Mouse (Mus musculus) spleen, postnatal 10 days (tissue): Measurements from ENCODE around the gene Arhgef33.
"Not testable (repeated sequence)": the region's sequence is repeated elsewhere in the genome, so short reads cannot be mapped to it uniquely, and the experiment has no call there.

Source experiments
- DNase-seq, 2 experiments: peaks; one replicate each; pipeline ENCODE4 v3.0.0; 2021 to 2022; ENCODE audit warnings: low spot score in 2 of 2

The Arhgef33 gene

DNA sequence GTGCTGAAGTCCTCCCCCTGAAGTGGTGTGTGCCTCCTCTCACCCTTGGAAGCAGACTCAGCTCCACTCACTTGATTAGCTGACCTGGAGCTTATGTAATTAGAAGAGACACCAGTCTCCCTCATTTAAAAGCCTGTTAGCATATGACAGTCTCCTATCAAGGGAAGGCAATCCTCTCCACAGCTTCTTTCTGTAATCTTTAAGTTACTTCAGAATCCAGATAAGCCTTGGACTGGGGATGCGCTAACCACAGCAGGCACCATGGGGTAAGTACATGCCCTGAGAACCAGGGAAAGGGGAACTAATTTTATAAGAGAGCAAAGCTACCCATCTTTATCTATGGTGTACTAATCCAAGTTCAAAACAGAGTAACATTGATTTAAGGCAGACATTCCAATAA lies at the start of gene Arhgef33:
Gene Arhgef33, plus strand, starts transcription at position 157 of the 400 bp plus-strand sequence.
- DNase-seq, result no peak

DNA sequence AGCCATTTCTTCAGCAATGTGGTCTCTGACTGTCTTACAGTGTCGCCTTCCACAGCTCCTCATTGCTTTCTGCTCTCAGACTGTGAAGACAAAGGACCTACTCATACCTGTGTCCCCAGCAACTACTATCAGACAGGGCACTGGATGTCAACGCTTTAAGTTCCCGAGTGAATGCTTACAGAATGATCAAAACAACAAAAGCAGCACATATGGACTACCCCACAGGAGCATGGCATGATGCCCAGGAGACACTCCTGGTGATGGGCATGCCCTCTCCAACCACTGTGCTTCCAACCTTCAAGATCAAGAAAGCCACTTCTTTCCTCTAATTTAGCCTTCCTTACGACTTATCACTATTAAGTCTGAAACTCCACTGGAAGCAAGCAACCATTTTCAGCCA lies 40.1 kb upstream of the Arhgef33 start:
- no peak for DNase-seq

DNA sequence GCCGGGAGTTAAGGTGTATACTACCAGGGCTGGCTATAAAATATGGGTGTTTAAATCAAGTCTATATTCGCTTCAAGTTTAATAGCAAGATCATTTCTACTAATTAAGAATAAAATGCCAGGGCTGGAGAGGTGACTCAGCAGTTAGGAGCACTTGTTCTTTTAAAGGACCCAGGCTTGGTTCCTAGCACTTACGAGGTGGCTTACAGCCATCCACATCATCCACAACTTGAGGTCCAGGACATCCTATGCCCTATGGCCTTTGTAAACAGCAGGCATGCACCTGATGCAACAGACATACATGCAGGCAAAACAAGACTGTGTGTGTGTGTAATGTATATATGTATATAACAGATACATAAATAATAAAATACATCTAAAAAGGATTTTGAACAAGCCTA lies 39.1 kb upstream of the Arhgef33 start:
- DNase-seq, result no peak

DNA sequence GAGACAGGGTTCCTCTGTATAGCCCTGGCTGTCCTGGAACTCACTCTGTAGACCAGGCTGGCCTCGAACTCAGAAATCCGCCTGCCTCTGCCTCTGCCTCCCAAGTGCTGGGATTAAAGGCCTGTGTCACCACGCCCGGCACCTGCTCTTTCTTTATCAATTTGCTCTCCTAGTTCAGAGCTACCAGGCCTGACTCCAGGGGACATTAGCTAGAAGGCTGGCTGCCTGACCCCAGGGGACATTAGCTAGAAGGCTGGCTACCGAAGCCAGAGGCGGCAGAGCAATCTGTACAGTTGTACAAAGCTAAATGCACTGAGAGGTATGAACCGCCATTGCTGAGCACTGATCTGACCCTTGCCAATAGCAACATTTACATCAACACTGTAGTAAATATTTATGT lies 36.6 kb upstream of the Arhgef33 start:
- not testable (repeated sequence) for DNase-seq

DNA sequence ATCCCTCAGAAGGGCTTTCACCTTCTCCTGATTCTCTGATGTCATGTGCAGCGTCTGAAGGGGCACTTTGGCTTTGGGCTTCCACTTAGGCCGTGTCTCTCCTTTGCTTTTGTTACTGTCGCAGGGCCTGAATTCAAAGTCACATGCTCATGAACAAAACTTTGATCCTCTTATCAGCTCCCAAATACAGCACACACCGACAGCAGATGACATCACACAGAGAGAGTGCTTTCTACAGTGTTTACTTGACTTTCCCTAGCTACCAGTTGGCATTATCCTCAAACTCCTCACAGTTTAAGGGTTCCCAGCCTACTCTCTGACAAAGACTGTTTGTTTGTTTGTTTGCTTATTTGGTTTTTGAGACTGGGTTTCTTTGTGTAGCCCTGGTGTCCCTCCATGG lies 29.0 kb upstream of the Arhgef33 start:
- no peak for DNase-seq

DNA sequence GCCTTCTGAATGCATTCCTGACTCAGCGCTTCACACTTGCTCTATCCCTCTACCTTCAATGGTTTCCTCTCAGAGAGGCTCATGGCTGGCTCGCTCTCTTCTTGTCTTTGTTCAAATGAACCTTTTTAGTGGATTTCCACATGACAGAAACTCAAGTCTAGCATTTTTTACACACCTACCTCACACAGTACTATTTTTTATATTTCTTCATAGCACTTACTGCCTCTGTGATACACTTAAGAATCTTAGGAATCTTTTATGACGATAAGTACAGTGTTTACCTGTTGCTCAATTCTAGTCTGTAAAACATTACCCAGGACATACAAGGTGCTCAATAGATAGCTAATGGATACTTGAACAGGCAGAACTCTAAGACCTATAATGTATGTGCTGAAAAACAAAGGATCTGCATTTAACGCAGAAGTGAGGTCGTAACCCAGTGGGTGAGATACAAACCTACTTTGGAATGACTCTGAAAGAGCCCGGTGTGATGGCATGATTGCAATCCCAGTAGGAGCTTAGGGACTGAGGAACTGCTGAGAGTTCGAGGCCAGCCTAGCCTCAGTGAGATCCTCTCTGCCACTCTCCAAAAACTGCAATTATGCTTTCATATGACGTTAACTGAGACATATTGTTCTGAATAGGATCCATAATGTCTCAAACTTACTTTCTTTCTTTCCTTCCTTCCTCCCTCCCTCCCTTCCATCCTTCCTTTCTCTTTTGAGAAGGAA lies 27.7 kb upstream of the Arhgef33 start:
- DNase-seq, result no peak

DNA sequence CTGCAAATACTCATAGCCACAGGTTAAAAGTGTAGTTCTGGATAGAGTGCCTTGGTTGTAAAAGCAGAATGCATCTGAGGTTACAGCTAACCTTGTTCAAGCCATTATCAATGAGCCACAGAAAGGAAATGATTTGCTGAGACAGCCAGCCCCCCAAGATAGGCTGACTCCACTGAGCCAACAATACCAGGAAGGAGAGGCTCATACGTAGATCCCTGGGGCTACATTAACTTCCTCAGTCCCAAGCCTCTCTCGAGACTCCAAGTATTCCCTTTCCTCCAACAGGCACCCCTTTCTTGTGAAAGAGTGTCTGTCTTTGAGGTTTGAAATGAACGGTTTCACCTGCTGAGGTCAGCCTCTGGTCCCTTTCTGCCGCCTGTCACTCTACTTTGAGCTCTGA lies 22.8 kb upstream of the Arhgef33 start:
- DNase-seq, result no peak

DNA sequence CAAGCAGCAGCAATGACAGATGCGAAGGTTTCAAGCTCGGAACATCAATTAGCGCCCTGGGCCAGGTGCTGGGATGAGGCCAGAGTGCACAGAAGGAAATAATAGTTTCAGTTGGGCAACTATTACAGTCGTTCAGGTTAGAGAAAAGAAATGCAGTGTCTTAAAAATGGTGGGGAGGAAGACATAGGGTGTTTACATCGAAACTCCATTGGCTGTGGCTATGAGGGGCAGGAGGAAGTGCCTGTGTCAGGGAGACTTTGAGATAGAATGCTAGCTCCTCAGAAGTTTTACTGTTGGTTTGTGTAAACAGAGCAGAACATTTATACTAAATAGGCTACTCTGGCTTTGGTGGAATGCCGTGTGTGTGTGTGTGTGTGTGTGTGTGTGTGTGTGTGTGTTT lies 19.2 kb upstream of the Arhgef33 start:
- no peak for DNase-seq

DNA sequence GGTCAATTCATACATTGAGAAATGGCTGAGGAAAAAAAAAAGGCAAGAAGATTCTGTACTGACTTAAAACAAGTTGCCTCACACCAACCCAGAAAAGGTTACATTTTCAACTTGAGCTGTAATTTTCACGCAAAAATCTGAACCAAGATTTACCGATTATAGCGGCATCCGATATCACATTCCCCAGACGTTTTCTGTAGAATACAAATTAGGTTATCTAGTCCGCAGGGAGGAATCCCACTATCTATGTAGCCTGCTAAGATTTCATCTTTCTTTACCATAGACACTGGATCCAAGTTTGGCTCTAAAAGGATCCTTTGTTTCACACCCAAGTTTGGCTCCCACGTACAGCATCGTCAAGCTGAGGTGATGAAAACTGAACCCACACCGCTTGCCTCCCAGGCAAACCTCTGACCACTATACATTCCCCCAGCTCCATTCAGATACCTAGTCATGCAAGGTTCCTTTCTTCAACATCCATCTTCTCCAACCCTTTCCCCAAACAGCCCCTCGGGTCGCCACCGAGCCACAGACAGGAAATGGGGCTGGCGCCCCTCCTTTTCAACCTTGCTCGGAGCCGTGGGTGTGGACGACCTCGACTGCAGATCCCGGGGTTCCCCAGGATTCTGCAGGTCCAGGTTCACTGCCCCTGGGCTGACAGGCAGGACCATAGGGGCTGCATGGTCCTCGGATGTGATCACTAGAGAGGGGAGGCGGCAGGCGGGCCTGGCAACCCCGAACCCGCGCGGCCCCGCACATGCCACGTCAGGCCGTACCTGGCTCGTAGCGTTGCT lies 17.7 kb upstream of the Arhgef33 start:
- no peak for DNase-seq

DNA sequence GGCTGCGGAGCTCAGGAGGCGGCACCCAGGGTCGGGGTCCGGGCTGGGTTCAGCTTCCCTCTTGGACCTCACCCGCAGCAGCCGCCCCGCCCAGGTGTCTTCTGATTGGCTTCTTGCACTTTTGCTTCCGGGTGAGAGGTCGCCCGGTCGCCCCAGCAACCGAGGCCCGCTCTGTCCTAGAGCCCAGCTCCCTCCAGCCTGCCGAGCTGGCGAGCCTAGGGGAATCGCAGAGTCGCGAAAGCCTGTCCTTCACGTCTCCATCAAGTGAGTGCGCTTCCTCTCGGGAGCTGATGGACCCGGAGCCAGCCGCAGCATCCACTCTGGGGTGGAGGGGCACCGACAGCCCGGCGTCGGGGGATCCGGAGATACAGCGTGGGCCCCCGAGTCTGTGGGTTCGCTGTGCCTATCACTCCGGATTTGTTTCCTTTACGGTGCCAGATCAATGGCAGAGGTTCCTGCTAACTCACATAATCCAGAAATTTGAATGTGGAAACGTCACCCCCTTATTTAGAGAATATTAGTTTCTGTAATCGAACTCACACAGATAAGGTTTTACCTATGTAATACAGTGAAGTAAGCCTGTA lies 17.0 kb upstream of the Arhgef33 start, which contains the start of the genes Morn2 and Dhx57:
Gene Morn2, plus strand, starts transcription at position 130 of the 584 bp plus-strand sequence.
Gene Dhx57, minus strand, starts transcription at position 403 of the 584 bp plus-strand sequence.
- peak; percentile 94 to 98 for DNase-seq

DNA sequence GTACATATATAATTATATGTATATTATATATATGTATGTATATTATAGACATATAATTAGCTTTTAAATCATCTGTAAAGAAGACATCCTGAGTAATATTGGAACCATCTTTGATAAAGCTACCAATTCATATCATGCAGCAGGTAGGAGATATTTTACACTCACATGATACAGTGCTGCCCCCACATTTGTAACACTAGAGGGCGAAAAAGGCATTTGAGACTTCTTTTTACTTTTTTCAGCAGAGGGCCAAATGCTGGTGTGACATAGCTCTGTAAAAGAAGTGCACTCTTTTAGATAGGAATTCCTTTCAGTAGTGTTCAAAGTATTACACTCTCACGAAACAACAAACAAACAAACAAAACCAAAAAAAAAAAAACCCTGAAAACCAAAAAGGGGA lies 16.1 kb upstream of the Arhgef33 start:
- DNase-seq, result peak in 1 of 2 experiments; percentile 32

DNA sequence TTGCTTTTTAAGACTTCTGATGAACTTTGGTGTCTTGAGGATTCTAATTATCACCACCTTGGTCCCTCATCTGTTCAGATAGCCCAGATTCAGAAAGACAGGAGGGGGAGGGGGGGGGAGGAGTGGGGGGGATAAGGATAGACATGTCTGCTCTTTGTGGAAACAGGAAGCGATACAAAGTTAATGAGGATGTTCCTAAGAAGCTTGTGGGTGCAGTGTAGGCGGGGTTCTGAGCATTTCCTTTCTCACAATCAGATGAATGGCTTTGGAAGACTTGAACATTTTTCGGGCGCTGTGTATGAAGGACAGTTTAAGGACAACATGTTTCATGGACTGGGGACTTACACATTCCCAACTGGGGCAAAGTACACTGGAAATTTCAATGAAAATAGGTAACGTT lies 11.9 kb upstream of the Arhgef33 start:
- DNase-seq, result no peak

DNA sequence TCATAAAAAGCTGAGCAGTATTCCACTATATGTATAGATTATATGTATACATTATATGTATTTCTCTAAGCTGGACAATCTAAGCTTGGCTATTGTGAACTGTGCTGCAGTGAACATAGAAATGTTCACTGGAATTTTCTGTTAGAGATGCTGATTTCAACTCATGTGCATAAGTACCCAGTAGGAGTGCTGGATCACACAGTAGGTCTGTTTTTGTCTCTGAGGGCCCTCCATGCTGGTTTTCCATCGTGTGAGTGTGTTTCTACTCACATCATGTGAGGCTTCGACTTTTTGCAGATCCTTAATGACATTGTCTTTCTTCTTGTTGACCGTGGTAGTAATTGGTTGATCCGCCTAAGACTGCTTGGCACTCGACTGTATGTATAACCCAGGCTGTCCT lies 8.4 kb upstream of the Arhgef33 start:
- DNase-seq, result no peak

DNA sequence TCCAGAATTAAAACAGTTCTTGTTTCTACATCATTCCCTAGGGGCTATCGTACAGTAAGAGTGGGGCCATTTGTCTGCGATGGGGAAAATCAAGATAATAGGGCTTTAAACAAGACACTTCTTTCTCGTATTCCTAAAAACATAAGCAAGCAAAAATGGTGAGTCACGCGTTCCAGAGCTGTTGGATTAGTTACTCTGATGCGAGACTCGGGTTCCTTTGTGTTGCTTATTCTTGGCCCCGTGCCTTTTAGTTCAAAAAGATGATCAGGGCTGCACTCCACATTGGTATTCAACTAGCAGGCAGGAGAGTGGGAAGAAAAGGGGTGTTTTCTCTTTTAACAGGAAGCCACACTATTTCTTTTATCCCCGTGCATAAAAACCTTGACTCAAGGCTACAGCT lies 4.6 kb downstream of the Arhgef33 start:
- no peak for DNase-seq

DNA sequence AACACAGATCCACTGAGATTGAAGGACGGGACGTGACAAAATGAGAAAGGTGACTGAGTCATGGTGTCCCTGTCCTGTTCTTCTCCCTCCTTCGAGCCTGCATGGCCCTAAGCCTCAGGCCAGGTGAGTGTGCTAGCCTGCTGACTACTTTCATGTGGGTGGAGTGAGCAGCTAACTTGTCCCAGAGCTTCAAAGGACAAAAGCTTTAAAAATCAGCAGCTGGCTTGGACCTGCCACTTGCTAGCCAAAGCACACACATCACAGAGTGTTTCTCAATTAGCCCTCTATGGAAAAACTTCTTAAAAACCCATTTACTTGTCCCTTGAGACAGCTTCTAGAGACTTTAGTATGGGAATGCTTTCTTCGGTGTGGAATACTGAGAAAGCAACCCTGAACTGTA lies 5.2 kb downstream of the Arhgef33 start:
- DNase-seq, result no peak

DNA sequence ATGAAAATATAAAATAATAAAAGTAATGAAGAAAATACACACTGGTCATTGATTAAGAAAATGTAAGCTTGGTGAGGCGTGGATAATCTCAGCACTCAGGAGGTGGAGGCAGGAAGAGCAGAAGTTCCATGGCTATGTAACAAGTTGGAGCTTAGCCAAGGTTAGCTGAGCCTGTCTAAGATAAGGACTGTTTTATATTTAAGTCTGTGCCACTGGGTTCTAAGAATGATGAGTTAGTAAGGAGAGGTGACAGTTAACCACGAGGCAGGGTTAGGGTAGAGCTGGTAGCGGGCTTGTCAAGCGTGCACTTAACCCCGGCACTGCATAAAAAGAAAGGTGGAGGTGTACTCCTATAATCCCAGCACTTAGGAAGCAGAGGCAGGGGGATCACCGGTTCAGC lies 15.0 kb downstream of the Arhgef33 start:
- no peak for DNase-seq

DNA sequence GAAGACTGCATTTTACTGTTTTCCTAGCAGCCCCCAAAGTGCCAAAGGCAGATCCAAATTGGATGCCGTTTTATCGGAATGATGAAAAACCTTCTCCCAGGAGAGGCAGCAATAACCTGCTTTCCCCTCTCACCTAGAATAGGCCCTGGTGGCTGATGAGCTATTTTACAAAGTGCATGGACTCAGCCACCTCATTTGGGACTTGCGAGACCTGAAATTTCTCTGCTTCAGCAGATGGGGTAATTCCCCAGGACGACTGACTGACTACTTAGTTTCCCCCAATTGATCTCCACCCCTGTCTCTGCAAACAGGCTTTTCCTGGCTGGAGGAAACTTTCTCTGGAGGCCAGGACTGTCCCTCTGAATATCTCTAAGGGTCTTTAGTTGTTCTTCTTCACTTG lies 15.8 kb downstream of the Arhgef33 start:
- no peak for DNase-seq

DNA sequence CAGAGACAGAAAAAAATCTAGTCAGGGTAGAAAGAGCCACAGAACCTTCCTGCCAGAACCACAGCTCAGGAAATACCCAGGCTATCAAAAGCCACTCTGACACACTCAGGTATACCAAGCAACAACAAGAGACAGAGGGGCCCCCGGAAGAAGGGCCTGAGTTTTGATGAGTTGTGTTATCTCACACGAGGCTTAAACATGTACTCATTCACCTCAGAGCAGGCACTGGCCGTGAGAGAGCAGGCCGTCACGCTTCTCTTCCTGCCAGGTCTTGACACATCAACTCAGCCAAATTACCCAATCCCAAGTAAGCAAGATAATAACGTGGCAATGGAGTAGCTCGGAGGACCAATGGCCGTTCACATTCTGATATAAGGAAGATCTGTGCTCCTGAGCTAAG lies 16.5 kb downstream of the Arhgef33 start:
- no peak for DNase-seq

DNA sequence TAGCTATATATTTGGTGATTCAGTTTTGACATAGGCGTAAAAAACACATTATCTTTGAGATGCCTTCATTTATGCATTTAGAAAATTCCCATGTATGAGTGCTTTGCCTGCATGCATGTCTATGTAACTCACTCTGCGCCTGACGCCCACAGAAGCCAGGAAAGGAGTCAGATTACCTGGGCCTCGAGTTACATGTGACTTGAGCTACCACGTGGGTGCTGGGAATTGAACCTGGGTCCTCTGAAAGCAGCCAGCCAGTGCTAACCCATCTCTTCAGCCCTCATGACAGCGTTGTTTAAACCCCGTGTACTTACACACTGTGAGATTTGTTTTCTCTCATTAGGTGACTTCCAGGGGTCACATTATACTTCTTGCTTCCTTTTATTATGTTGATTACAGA lies 17.3 kb downstream of the Arhgef33 start:
- DNase-seq, result no peak

DNA sequence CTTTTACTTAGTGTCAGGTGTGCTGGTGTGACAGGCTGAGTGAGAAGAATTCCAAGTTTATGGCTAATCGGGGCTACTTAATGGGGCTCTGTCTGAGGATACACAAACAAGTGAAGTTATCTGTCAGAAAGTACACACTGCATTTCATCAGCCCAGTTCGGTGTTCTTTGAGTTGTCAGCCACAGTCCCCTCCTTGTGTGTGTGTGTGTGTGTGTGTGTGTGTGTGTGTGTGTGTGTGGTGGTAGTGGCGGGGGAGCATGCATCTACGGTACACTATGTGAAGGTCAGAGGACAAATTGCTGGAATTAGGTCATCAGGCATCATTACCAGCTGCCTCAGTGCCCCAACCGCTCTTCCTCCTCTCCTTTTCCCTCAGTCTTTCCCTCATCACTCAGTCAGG lies 18.2 kb downstream of the Arhgef33 start:
- no peak for DNase-seq

DNA sequence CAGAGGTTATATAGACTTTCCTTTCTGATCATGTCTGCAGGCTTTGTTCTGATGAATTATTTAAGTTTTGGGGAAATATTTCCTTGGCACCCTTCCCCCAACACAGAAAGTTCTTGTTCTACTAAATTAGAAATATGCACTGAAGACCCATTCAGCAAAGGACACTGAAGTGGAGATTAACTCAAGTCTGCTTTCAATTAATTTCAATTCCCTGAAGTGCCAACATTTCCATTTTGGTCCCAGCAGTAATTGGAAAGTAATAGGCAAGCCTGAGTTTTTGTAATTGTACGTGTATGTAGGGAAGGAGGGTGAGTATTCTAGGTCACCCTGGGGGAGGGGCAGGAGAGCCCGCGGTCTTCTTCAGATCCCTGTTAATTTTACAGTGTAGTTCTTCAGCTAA lies 19.2 kb downstream of the Arhgef33 start:
- no peak for DNase-seq

DNA sequence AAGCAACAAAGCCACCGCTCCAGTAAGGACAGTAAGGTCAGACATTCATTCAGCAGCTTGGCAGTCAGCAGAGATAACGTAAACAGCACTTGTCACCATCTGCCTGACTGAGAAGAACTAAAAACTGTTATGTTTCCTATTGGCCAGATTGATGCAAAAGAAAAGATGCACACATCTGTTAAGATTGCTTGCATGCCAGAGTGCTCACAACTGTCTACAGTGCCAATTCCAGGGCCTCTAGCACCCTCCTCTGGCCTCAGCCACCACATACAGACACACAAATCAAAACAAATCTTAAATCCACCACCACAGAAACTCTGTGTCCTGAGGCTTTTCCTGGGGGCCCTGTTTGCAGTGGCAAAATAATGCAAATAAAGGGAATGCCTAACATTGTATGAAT lies 25.2 kb downstream of the Arhgef33 start:
- DNase-seq, result peak in 1 of 2 experiments; percentile 19

DNA sequence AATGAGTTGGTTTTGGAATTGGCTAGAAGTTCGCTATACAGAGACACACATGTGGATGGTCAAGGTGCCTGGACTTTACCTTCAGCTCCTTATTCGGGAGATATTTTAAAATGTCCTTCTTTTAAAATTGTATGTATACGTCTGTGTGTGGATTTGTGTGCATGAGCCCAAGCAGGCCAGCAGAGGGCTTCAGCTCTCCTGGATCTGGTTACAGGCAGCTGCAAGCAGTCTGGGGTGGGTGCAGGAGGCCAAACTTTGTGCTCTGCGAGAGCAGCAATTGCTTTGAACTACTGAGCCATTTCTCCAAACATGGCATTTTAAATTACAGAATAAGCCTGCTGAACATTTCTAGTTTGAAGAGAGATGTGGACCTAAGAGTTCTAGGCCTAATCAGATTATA lies 38.1 kb downstream of the Arhgef33 start:
- DNase-seq, result no peak
